Mouse (Mus musculus): ENCODE results near the gene 3110040M04Rik. TPM values are rescaled to one million over a fixed set of nuclear protein-coding genes. Genes with fewer than 3 reads are reported as not detected.

The 3110040M04Rik gene
- total and polyA plus RNA-seq, 3 experiments: not detected

- no peak for TF ChIP-seq ZC3H11A (IDR thresholded peaks at IDR 0.05; ENCODE audit: low read depth, low read length)
Measured at GRCm38 (mm10) chr1:151227506-151227905, 23.6 kb downstream of the 3110040M04Rik start (continued).

GRCm38 (mm10) chr1:151228320-151228989 lies 24.5 kb downstream of the 3110040M04Rik start:
- Histone ChIP-seq H3K9ac (ENCODE audit: insufficient read depth, low read depth) (no peak overlapping the region), H3K36me3 (replicated peaks in 1 of 2; ENCODE audit: control insufficient read depth in 1 of 2, insufficient read depth in 1 of 2, low read length in 1 of 2) (no peaks in the 10 kb centered on the region), H3K4me3 (replicated peaks in 1 of 3; ENCODE audit: low read depth in 2 of 3, low read length in 2 of 3, poor library complexity in 1 of 3) (no peak overlapping the region), H3K27me3 (replicated peaks) (no peaks in the 10 kb centered on the region), H3K9me3 (replicated peaks; ENCODE audit: low read length) (no peaks in the 10 kb centered on the region), H3K4me2 (ENCODE audit: insufficient read depth, low read depth, poor library complexity, severe bottlenecking) (no peak overlapping the region), H3K4me1 (ENCODE audit: control insufficient read depth in 1 of 2, insufficient read depth in 2 of 2) (peaks cover 0 to 12% of the 10 kb centered on the region in 2 experiments; a peak in 2 of 4 replicates), H3K79me2 (replicated peaks; ENCODE audit: control insufficient read depth, extremely low read depth, insufficient read depth, poor library complexity, severe bottlenecking) (no peaks in the 10 kb centered on the region), H3K27ac (ENCODE audit: insufficient read depth, low read depth) (no peak overlapping the region)
- dilution Hi-C loops (cut with MboI; ENCODE audit: extremely low pct_ligation_motif_present, extremely low pct_unique_long_range_greater_than_20kb, low sequenced_read_pairs) (no loop called here), in situ Hi-C loops (cut with MboI; ENCODE audit: low pct_ligation_motif_present, low pct_unique_long_range_greater_than_20kb, low sequenced_read_pairs) (no loop called here)
- no peak for DNase-seq (ENCODE audit: extremely low read depth)
- no peak for TF ChIP-seq PAX5 (IDR thresholded peaks at IDR 0.05; ENCODE audit: low read length)
- no peak for TF ChIP-seq USF1 (IDR thresholded peaks at IDR 0.05; ENCODE audit: low read depth, low read length)
- TF ChIP-seq BHLHE40 (IDR thresholded peaks at IDR 0.05; ENCODE audit: low read depth, low read length): no peak
- no peak for TF ChIP-seq ETS1 (conservative IDR thresholded peaks at IDR 0.05; ENCODE audit: low read depth, low read length)
- no peak for TF ChIP-seq SIN3A (IDR thresholded peaks at IDR 0.05; ENCODE audit: low read length)
- no peak for TF ChIP-seq JUN (IDR thresholded peaks at IDR 0.05; ENCODE audit: insufficient read depth, low read depth, low read length)
- no peak for TF ChIP-seq UBTF (IDR thresholded peaks at IDR 0.05; ENCODE audit: low read depth, low read length)
- no peak for TF ChIP-seq POLR2AphosphoS2 (IDR thresholded peaks at IDR 0.05; ENCODE audit: low read depth, low read length)
- TF ChIP-seq MAFK (IDR thresholded peaks at IDR 0.05; ENCODE audit: insufficient replicate concordance, low read length): no peak
- TF ChIP-seq SMC3 (IDR thresholded peaks at IDR 0.05; ENCODE audit: low read depth, low read length): no peak
- no peak for TF ChIP-seq CHD2 (IDR thresholded peaks at IDR 0.05; ENCODE audit: low read length)
- TF ChIP-seq ZNF384 (IDR thresholded peaks at IDR 0.05; ENCODE audit: low read depth, low read length): no peak
- no peak for TF ChIP-seq TCF12 (IDR thresholded peaks at IDR 0.05; ENCODE audit: low read depth, low read length)
- no peak for TF ChIP-seq RAD21 (IDR thresholded peaks at IDR 0.05; ENCODE audit: low read depth, low read length)
- TF ChIP-seq NRF1 (IDR thresholded peaks at IDR 0.05; ENCODE audit: low read depth, low read length): no peak
- no peak for TF ChIP-seq MAZ (IDR thresholded peaks at IDR 0.05; ENCODE audit: low read depth, low read length)
- no peak for TF ChIP-seq TBP (conservative IDR thresholded peaks at IDR 0.05; ENCODE audit: low read depth, low read length)
- no peak for TF ChIP-seq CHD1 (IDR thresholded peaks at IDR 0.05; ENCODE audit: low read depth, low read length)
- TF ChIP-seq MYC (IDR thresholded peaks at IDR 0.05; ENCODE audit: low read depth, low read length): no peak
- no peak for TF ChIP-seq RCOR1 (conservative IDR thresholded peaks at IDR 0.05; ENCODE audit: low read depth, low read length)
